Mouse (Mus musculus): ENCODE results near the gene Ephb1. TPM values are rescaled to one million over a fixed set of nuclear protein-coding genes. Genes with fewer than 3 reads are reported as not detected.

Gene Ephb1
- total and polyA plus RNA-seq, 3 experiments: not detected

DNA sequence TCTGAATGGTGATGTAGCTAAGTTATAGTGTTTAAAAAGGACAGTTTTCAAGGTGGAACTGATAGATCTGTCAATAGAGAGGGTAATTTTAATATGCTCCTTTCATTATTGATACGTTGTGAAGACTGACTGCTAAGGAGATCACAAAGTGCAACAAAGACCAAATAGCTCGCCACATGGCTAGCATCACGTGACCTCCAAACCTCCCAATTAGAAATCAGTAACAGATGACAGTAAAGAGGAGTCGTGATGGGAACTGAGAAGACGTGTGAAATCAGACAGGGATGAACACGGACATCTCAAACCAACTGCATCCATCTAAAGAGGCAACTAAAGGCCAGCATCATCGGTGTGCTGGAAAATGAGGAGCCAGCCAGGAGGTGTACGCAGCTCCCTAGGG lies 15.6 kb upstream of the Ephb1 start:
- TF ChIP-seq ZC3H11A (IDR thresholded peaks at IDR 0.05; ENCODE audit: low read depth, low read length) (no peak), HCFC1 (IDR thresholded peaks at IDR 0.05; ENCODE audit: low read depth, low read length) (no peak), SIN3A (IDR thresholded peaks at IDR 0.05; ENCODE audit: low read length) (no peak), MEF2A (IDR thresholded peaks at IDR 0.05; ENCODE audit: extremely low read depth, insufficient replicate concordance, low read depth, low read length, poor library complexity, severe bottlenecking) (no peak), ELF1 (IDR thresholded peaks at IDR 0.05; ENCODE audit: low read depth, low read length) (no peak), CTCF (IDR thresholded peaks at IDR 0.05 in 2 of 3, conservative IDR thresholded peaks at IDR 0.05 in 1 of 3; ENCODE audit: control insufficient read depth in 1 of 3, insufficient read depth in 1 of 3, low read depth in 2 of 3, low read length in 3 of 3, poor library complexity in 1 of 3, severe bottlenecking in 1 of 3) (no peak), ZNF384 (IDR thresholded peaks at IDR 0.05; ENCODE audit: low read depth, low read length) (no peak), UBTF (IDR thresholded peaks at IDR 0.05; ENCODE audit: borderline replicate concordance, insufficient read depth, low read depth, low read length) (no peak), MAFK (IDR thresholded peaks at IDR 0.05; ENCODE audit: borderline replicate concordance, low read depth, low read length) (no peak), EP300 (IDR thresholded peaks at IDR 0.05; ENCODE audit: low read depth in 1 of 2, low read length in 2 of 2) (no peak), BHLHE40 (IDR thresholded peaks at IDR 0.05; ENCODE audit: borderline replicate concordance, low read depth, low read length) (no peak), CHD2 (IDR thresholded peaks at IDR 0.05; ENCODE audit: low read length) (no peak), MAZ (IDR thresholded peaks at IDR 0.05; ENCODE audit: low read depth, low read length) (no peak)
- Histone ChIP-seq H3K9ac (ENCODE audit: control insufficient read depth, low read depth, low read length, poor library complexity, severe bottlenecking) (no peak overlapping the region), H3K9me3 (replicated peaks; ENCODE audit: insufficient read depth, low read length) (no peaks in the 10 kb centered on the region), H3K27ac (ENCODE audit: control insufficient read depth, low read depth, low read length) (no peak overlapping the region), H3K36me3 (ENCODE audit: control insufficient read depth in 1 of 2, insufficient read depth in 2 of 2, low read length in 2 of 2) (no peaks in the 10 kb centered on the region), H3K79me2 (ENCODE audit: control insufficient read depth, insufficient read depth, low read length, poor library complexity) (no peaks in the 10 kb centered on the region), H3K4me3 (ENCODE audit: control insufficient read depth in 1 of 2, insufficient read depth in 1 of 2, low read depth in 2 of 2, low read length in 2 of 2) (no peak overlapping the region), H3K27me3 (ENCODE audit: control insufficient read depth in 1 of 2, insufficient read depth in 2 of 2, low read length in 2 of 2) (no peaks in the 10 kb centered on the region), H3K4me1 (ENCODE audit: control insufficient read depth in 1 of 2, insufficient read depth in 2 of 2, low read length in 2 of 2) (no peaks in the 10 kb centered on the region)
- no peak for DNase-seq (ENCODE audit: low read depth, low spot score)

DNA sequence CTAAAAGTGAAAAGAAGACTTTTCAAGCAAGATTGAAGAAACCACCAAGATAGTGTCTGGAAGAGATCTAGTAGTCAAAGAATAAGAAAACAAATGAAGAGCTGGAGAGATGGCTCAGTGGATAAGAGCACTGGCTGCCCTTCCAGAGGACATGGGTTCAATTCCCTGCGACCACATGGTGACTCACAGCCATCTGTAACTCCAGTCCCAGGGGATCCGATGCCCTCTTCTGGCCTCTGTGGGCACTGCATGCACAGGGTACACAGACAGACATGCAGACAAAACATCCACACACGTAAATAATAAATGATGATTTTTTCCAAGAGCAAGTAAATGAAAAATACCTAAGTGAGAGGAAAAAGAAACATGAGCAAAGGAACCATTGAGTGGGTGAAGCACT lies 14.6 kb upstream of the Ephb1 start:
- no peaks in the 10 kb centered on the region for H3K9me3 ChIP-seq (replicated peaks; ENCODE audit: insufficient read depth, low read length)
- no peak overlapping the region for H3K27ac ChIP-seq (ENCODE audit: control insufficient read depth, low read depth, low read length)
- H3K4me1 ChIP-seq (ENCODE audit: control insufficient read depth in 1 of 2, insufficient read depth in 2 of 2, low read length in 2 of 2): no peaks in the 10 kb centered on the region
- no peaks in the 10 kb centered on the region for H3K79me2 ChIP-seq (ENCODE audit: control insufficient read depth, insufficient read depth, low read length, poor library complexity)
- no peaks in the 10 kb centered on the region for H3K27me3 ChIP-seq (ENCODE audit: control insufficient read depth in 1 of 2, insufficient read depth in 2 of 2, low read length in 2 of 2)
- peak; percentile 14 for DNase-seq (ENCODE audit: low read depth, low spot score)
- no peak overlapping the region for H3K9ac ChIP-seq (ENCODE audit: control insufficient read depth, low read depth, low read length, poor library complexity, severe bottlenecking)
- TF ChIP-seq CHD1 (IDR thresholded peaks at IDR 0.05; ENCODE audit: low read depth, low read length) (no peak), CHD2 (IDR thresholded peaks at IDR 0.05; ENCODE audit: low read length) (no peak), ZC3H11A (IDR thresholded peaks at IDR 0.05; ENCODE audit: low read depth, low read length) (no peak), USF2 (IDR thresholded peaks at IDR 0.05; ENCODE audit: borderline replicate concordance in 1 of 2, insufficient read depth in 1 of 2, low read depth in 1 of 2, low read length in 2 of 2) (no peak), RAD21 (IDR thresholded peaks at IDR 0.05; ENCODE audit: low read depth, low read length) (no peak), CTCF (IDR thresholded peaks at IDR 0.05 in 2 of 3, conservative IDR thresholded peaks at IDR 0.05 in 1 of 3; ENCODE audit: control insufficient read depth in 1 of 3, insufficient read depth in 1 of 3, low read depth in 2 of 3, low read length in 3 of 3, poor library complexity in 1 of 3, severe bottlenecking in 1 of 3) (peak; percentile 21 to 42 (median 33); a peak in 4 of 6 replicates), ETS1 (IDR thresholded peaks at IDR 0.05; ENCODE audit: low read depth, low read length) (no peak), TCF12 (IDR thresholded peaks at IDR 0.05; ENCODE audit: low read depth, low read length) (no peak), SMC3 (IDR thresholded peaks at IDR 0.05; ENCODE audit: low read depth, low read length) (peak; percentile 12; the same call in 1 of the 2 replicates), TAL1 (IDR thresholded peaks at IDR 0.05; ENCODE audit: low read length) (no peak), USF1 (IDR thresholded peaks at IDR 0.05; ENCODE audit: low read depth, low read length) (no peak)
- H3K36me3 ChIP-seq (ENCODE audit: control insufficient read depth in 1 of 2, insufficient read depth in 2 of 2, low read length in 2 of 2): no peaks in the 10 kb centered on the region
- H3K4me3 ChIP-seq (ENCODE audit: control insufficient read depth in 1 of 2, insufficient read depth in 1 of 2, low read depth in 2 of 2, low read length in 2 of 2): no peak overlapping the region
